ENCODE assay signal across 30 mouse cellular contexts in genomic region chr17:26354431-26354830, GRCm38 (mm10).
A peak's percentile ranks its signal among the peaks of the same experiment; 100 is the strongest.
DNase-seq lines count a peak whose midpoint lies in the region; ATAC-seq lines count a peak whose summit lies in the region.
"Had no signal": no experiment of that assay in that cellular context is flagged by ENCODE, and none has a peak within 500 bp of the region (broad histone marks: within the 10 kb centered on the region; RNA-seq: fewer than 3 reads in every experiment).

No protein-coding gene starts in this region.

- H3K9ac ChIP-seq in forebrain, embryonic 11.5 days (ENCODE audit: low read length): no peak overlapping the region
- no peak overlapping the region for H3K9ac ChIP-seq in forebrain, embryonic 12.5 days
- H3K9ac ChIP-seq in heart, embryonic 13.5 days: peak overlapping the region; percentile 16
- H3K9ac ChIP-seq: embryonic facial prominence, embryonic 13.5 days; forebrain, postnatal 0 days; hindbrain, embryonic 14.5 days had no signal

- no peak overlapping the region for H3K27ac ChIP-seq in forebrain, embryonic 11.5 days (ENCODE audit: low read depth, low read length)
- H3K27ac ChIP-seq in forebrain, embryonic 12.5 days: no peak overlapping the region
- 0 out of 2 replicates have a peak overlapping the region, but pooled peaks have one; percentile 1 for H3K27ac ChIP-seq in heart, embryonic 13.5 days (replicated peaks)
- H3K27ac ChIP-seq: embryonic facial prominence, embryonic 10.5 days; embryonic facial prominence, embryonic 13.5 days; gastrocnemius, adult 2 months; hindbrain, embryonic 14.5 days; hindbrain, postnatal 0 days had no signal

- WGBS in forebrain, embryonic 11.5 days: 77% methylated on average over 3 of the region's 3 CpGs
- WGBS in forebrain, embryonic 12.5 days: 78% methylated on average over 3 of the region's 3 CpGs
- 32% methylated on average over 3 of the region's 3 CpGs for WGBS in heart, embryonic 13.5 days

- H3K4me1 ChIP-seq in forebrain, embryonic 11.5 days (replicated peaks; ENCODE audit: control insufficient read depth, insufficient read depth, low read length): no peaks in the 10 kb centered on the region
- no peaks in the 10 kb centered on the region for H3K4me1 ChIP-seq in forebrain, embryonic 12.5 days
- H3K4me1 ChIP-seq in heart, embryonic 13.5 days: peaks cover 51% of the 10 kb centered on the region
- H3K4me1 ChIP-seq: embryonic facial prominence, embryonic 10.5 days had no signal

- no peak overlapping the region for H3K4me2 ChIP-seq in forebrain, embryonic 11.5 days (ENCODE audit: low read depth, low read length, severe bottlenecking)
- no peak overlapping the region for H3K4me2 ChIP-seq in forebrain, embryonic 12.5 days
- no peak overlapping the region for H3K4me2 ChIP-seq in heart, embryonic 13.5 days
- H3K4me2 ChIP-seq: embryonic facial prominence, embryonic 13.5 days; hindbrain, embryonic 14.5 days had no signal

- no peaks in the 10 kb centered on the region for H3K27me3 ChIP-seq in forebrain, embryonic 11.5 days (ENCODE audit: control insufficient read depth, insufficient read depth, low read length)
- H3K27me3 ChIP-seq in forebrain, embryonic 12.5 days: no peaks in the 10 kb centered on the region
- no peaks in the 10 kb centered on the region for H3K27me3 ChIP-seq in heart, embryonic 13.5 days (replicated peaks)
- H3K27me3 ChIP-seq: Patski had no signal

- no peaks in the 10 kb centered on the region for H3K36me3 ChIP-seq in forebrain, embryonic 11.5 days (ENCODE audit: control insufficient read depth, insufficient read depth, low read length)
- no peaks in the 10 kb centered on the region for H3K36me3 ChIP-seq in forebrain, embryonic 12.5 days (replicated peaks)
- no peaks in the 10 kb centered on the region for H3K36me3 ChIP-seq in heart, embryonic 13.5 days
- H3K36me3 ChIP-seq: embryonic facial prominence, embryonic 10.5 days; embryonic facial prominence, embryonic 13.5 days; G1E had no signal

- ATAC-seq in forebrain, embryonic 11.5 days (replicated peaks; ENCODE audit: low FRiP score): no peak
- no peak for ATAC-seq in forebrain, embryonic 12.5 days (ENCODE audit: low FRiP score)
- no peak for ATAC-seq in heart, embryonic 13.5 days (ENCODE audit: extremely low read depth, insufficient number of reproducible peaks, low FRiP score, low TSS enrichment)
- ATAC-seq: forebrain, embryonic 14.5 days; forebrain, postnatal 0 days; hindbrain, postnatal 0 days; inflammation-experienced regulatory T-cells, adult 6 months; intestine, embryonic 16.5 days; Patski had no signal

- DNase-seq in forebrain, embryonic 11.5 days (ENCODE audit: low spot score): peak; percentile 40
- DNase-seq in heart, adult 8-10 months (ENCODE audit: low spot score): no peak
- DNase-seq in kidney, postnatal 10 days: peak; percentile 15
- DNase-seq in kidney, postnatal 36 days: no peak
- peak; percentile 21 to 26 for DNase-seq in right cerebral cortex, postnatal 10 days (ENCODE audit: low spot score in 2 of 2)
- no peak for DNase-seq in right cerebral cortex, postnatal 14 days
- DNase-seq: adrenal gland, postnatal 10 days; adrenal gland, postnatal 36 days; B cell, adult 2 months; cerebellum, adult 2 months; cerebellum, adult 9-11 months; cerebellum, postnatal 36 days; embryo, embryonic 11 days; forebrain, postnatal 0 days; gastrocnemius, adult 2 months; gastrocnemius, postnatal 14 days; heart, adult 18-20 months; heart, postnatal 36 days had no signal

- H3K4me3 ChIP-seq in forebrain, embryonic 11.5 days (ENCODE audit: low read depth, low read length): no peak overlapping the region
- H3K4me3 ChIP-seq in forebrain, embryonic 12.5 days (replicated peaks): no peak overlapping the region
- H3K4me3 ChIP-seq in heart, embryonic 13.5 days: no peak overlapping the region
- H3K4me3 ChIP-seq: embryonic facial prominence, embryonic 10.5 days; embryonic facial prominence, embryonic 13.5 days; erythroblast, embryonic 14.5 days; gastrocnemius, adult 2 months had no signal

- H3K9me3 ChIP-seq in forebrain, embryonic 11.5 days (ENCODE audit: control insufficient read depth, low read length): no peaks in the 10 kb centered on the region
- H3K9me3 ChIP-seq in forebrain, embryonic 12.5 days: no peaks in the 10 kb centered on the region
- H3K9me3 ChIP-seq in heart, embryonic 13.5 days: 0 out of 2 replicates have a peak, but pooled peaks cover 3% of the 10 kb centered on the region
- H3K9me3 ChIP-seq: embryonic facial prominence, embryonic 10.5 days; embryonic facial prominence, embryonic 13.5 days; G1E had no signal

Comparison
In these comparisons a context has a peak if more than half of its experiments do, and no peak if none do; other contexts are left out.
1. DNase-seq: peak in forebrain, embryonic 11.5 days (single experiment), kidney, postnatal 10 days (single experiment) and right cerebral cortex, postnatal 10 days (2 of 2); none in heart, adult 8-10 months (single experiment), kidney, postnatal 36 days (0 of 2) and right cerebral cortex, postnatal 14 days (single experiment).